Mouse (Mus musculus) T-helper 1 cell (primary cell): Measurements from ENCODE around the gene Reln.

Source experiments
- in situ Hi-C: fragments of 300-600 bp; cut with MboI, MseI; formaldehyde crosslinking; loops from one replicate; pipeline ENCODE4 v1.15.1; 2025; ENCODE audit warnings: high pct_unique_total_duplicates

Reln gene

GRCm38 (mm10) chr5:22307853-22308252 lies 36.6 kb downstream of the Reln start:
- in situ Hi-C loops, result no loop called here

- in situ Hi-C loops, result no loop called here
Observed at GRCm38 (mm10) chr5:22307072-22307471, 37.4 kb downstream of the Reln start.

GRCm38 (mm10) chr5:22303709-22304108 lies 40.8 kb downstream of the Reln start:
- in situ Hi-C loops, result no loop called here

- in situ Hi-C loops, result no loop called here
Observed at GRCm38 (mm10) chr5:22302309-22302708, 42.2 kb downstream of the Reln start.

- in situ Hi-C loops, result no loop called here
Observed at GRCm38 (mm10) chr5:22300788-22301187, 43.7 kb downstream of the Reln start.

- in situ Hi-C loops, result no loop called here
Observed at GRCm38 (mm10) chr5:22300046-22300445, 44.5 kb downstream of the Reln start.

- in situ Hi-C loops, result loop anchor here (5.0 kb wide), 1 partner anchor 107 kb away; no protein-coding TSS in a partner anchor
Observed at GRCm38 (mm10) chr5:22295161-22295560, 49.3 kb downstream of the Reln start.

- in situ Hi-C loops, result no loop called here
Observed at GRCm38 (mm10) chr5:22291409-22291808, 53.1 kb downstream of the Reln start.

- in situ Hi-C loops, result no loop called here
Observed at GRCm38 (mm10) chr5:22285396-22285795, 59.1 kb downstream of the Reln start.

GRCm38 (mm10) chr5:22282141-22282665 lies 62.3 kb downstream of the Reln start:
- in situ Hi-C loops, result no loop called here

- in situ Hi-C loops, result no loop called here
Observed at GRCm38 (mm10) chr5:22280534-22281164, 63.9 kb downstream of the Reln start.

- in situ Hi-C loops, result no loop called here
Observed at GRCm38 (mm10) chr5:22279201-22279600, 65.3 kb downstream of the Reln start.

GRCm38 (mm10) chr5:22274134-22274533 lies 70.4 kb downstream of the Reln start:
- in situ Hi-C loops, result no loop called here

- in situ Hi-C loops, result no loop called here
Observed at GRCm38 (mm10) chr5:22266489-22267301, 77.8 kb downstream of the Reln start.

- in situ Hi-C loops, result no loop called here
Observed at GRCm38 (mm10) chr5:22262351-22262765, 82.1 kb downstream of the Reln start.

GRCm38 (mm10) chr5:22255346-22255745 lies 89.2 kb downstream of the Reln start:
- in situ Hi-C loops, result no loop called here

GRCm38 (mm10) chr5:22253910-22254309 lies 90.6 kb downstream of the Reln start:
- in situ Hi-C loops, result no loop called here

- in situ Hi-C loops, result no loop called here
Observed at GRCm38 (mm10) chr5:22253318-22253717, 91.2 kb downstream of the Reln start.

- in situ Hi-C loops, result no loop called here
Observed at GRCm38 (mm10) chr5:22247850-22248249, 96.7 kb downstream of the Reln start.

GRCm38 (mm10) chr5:22245056-22245455 lies 99.4 kb downstream of the Reln start:
- in situ Hi-C loops, result no loop called here

- in situ Hi-C loops, result no loop called here
Observed at GRCm38 (mm10) chr5:22243538-22243937, 101.0 kb downstream of the Reln start.

GRCm38 (mm10) chr5:22241560-22241959 lies 102.9 kb downstream of the Reln start:
- in situ Hi-C loops, result no loop called here

GRCm38 (mm10) chr5:22236801-22237200 lies 107.7 kb downstream of the Reln start:
- in situ Hi-C loops, result loop anchor here (10.0 kb wide), 1 partner anchor 422 kb away; no protein-coding TSS in a partner anchor
